Mouse (Mus musculus) forebrain, embryonic 16.5 days (tissue): ENCODE measurements around the gene Prpf8. TPM values are rescaled to one million over a fixed set of nuclear protein-coding genes. Genes with fewer than 3 reads are reported as not detected.

Source experiments
- ATAC-seq: fragments of 200-750 bp; cut with Nextera tagmentation; 2 replicates; pipeline ENCODE4 v1.8.0; 2017; ENCODE audit warnings: mild to moderate bottlenecking, moderate library complexity
- H3K27ac ChIP-seq: fragments of 300-500 bp; sonication (generic); 2 replicates; pipeline ENCODE4 v1.5.1; 2014; ENCODE audit warnings: low read length, control low read depth
- H3K27me3 ChIP-seq: fragments of 300-500 bp; sonication (generic); replicated peaks from 2 replicates; pipeline ENCODE4 v1.6.1; 2014; ENCODE audit warnings: low read length; ENCODE audit not compliant: control insufficient read depth, insufficient read depth
- H3K36me3 ChIP-seq: fragments of 300-500 bp; sonication (generic); 2 replicates; pipeline ENCODE4 v1.6.1; 2014; ENCODE audit not compliant: control insufficient read depth, insufficient read depth
- H3K4me1 ChIP-seq: fragments of 300-500 bp; sonication (generic); replicated peaks from 2 replicates; pipeline ENCODE4 v1.6.1; 2014; ENCODE audit warnings: low read length; ENCODE audit not compliant: control insufficient read depth, insufficient read depth
- H3K4me2 ChIP-seq: fragments of 300-500 bp; sonication (generic); 2 replicates; pipeline ENCODE4 v1.6.1; 2014; ENCODE audit warnings: mild to moderate bottlenecking, low read length, control low read depth
- H3K4me3 ChIP-seq: fragments of 300-500 bp; sonication (generic); replicated peaks from 2 replicates; pipeline ENCODE4 v1.5.1; 2014; ENCODE audit warnings: mild to moderate bottlenecking, low read length, control low read depth
- H3K9ac ChIP-seq: fragments of 300-500 bp; sonication (generic); replicated peaks from 2 replicates; pipeline ENCODE4 v1.6.1; 2014; ENCODE audit warnings: low read depth, low read length, control low read depth
- H3K9me3 ChIP-seq: fragments of 300-500 bp; sonication (generic); 2 replicates; pipeline ENCODE4 v1.6.1; 2016; ENCODE audit warnings: low read length; ENCODE audit not compliant: control insufficient read depth
- WGBS: fragments of 180-500 bp; shearing (Covaris S2); extraction: QIAGEN DNeasy Blood & Tissue Kit; methylation state at CpG from one replicate; pipeline ENCODE4 v1.1.7; 2014; 5-methylcytosine and 5-hydroxymethylcytosine counted together
- polyA plus RNA-seq: library from polyadenylated mRNA; unstranded; fragments of >200 nt; fragmentation: Nextera tagmentation; extraction: Ambion mirVana; gene quantifications from 2 replicates; pipeline ENCODE4 v1.2.1, GENCODE M21; 2015

Prpf8 gene
- polyA plus RNA-seq, 1 experiment from 2014 or later, result 54.8 TPM

DNA sequence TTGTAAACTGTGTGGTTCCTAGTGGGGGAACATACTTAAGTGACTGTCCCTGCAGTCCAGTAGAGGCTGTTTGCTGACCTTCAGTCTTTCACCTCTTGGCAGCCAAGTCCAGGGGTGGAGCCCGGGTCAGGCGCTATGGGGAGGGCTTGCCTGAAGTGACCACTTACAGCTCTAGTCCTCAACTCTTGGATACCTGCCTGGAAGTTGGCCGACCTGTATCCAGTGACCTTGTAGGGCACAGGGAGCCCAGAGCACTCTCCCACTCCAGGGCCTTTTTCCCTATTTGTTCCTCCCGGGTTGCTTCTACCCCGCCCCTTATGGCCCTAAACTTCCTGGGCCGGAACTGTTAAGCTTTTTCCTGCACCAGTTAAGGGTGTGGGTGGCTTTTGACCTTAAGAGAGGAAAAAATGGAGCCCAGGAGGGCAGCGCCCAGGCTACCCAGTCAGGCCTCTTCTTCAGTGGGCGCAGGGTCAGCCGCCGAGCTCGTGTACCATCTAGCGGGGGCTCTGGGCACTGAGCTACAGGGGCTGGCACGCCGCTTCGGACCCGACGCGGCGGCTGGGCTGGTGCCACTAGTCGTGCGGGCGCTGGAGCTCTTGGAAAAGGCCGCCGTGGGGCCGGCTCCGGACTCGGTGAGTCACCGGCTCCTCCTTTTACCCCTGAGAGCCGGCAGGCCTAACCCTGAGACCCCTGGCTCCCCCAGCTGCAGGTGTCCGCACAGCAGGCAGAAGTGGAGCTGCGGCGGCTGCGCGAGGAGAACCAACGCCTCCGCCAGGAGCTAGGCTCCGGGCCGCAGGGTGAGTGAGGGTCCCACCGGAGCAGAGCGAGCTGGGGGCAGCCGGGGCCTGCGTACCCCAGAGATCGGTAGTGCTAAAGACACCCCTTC is 23.4 kb downstream of the Prpf8 start, which contains the start of gene Rilp:
Gene Rilp (plus strand): TSS at position 354 of the 886 bp plus-strand sequence.
- peak within 1 kb of the TSS; percentile 68 for H3K9ac ChIP-seq
- H3K27me3 ChIP-seq, result no peaks in the 10 kb centered on the region
- peaks cover 31% of the 10 kb centered on the region for H3K36me3 ChIP-seq
- H3K9me3 ChIP-seq, result no peaks in the 10 kb centered on the region
- peak within 1 kb of the TSS; percentile 58 for H3K4me3 ChIP-seq
- H3K4me2 ChIP-seq, result peak within 1 kb of the TSS; percentile 95
- 2% methylated on average over 42 of the region's 43 CpGs for WGBS
- ATAC-seq, result peak; percentile 74
- peak within 1 kb of the TSS; percentile 74 for H3K27ac ChIP-seq
- H3K4me1 ChIP-seq, result peaks cover 15% of the 10 kb centered on the region

- WGBS, result under 1% methylated on average over 24 of the region's 24 CpGs
- H3K9ac ChIP-seq, result peak overlapping the region; percentile 68
- H3K36me3 ChIP-seq, result peaks cover 27% of the 10 kb centered on the region
- peak overlapping the region; percentile 58 for H3K4me3 ChIP-seq
- H3K27ac ChIP-seq, result peak overlapping the region; percentile 74
- H3K27me3 ChIP-seq, result no peaks in the 10 kb centered on the region
- H3K4me1 ChIP-seq, result peaks cover 15% of the 10 kb centered on the region
- ATAC-seq, result peak; percentile 86
- H3K9me3 ChIP-seq, result no peaks in the 10 kb centered on the region
- H3K4me2 ChIP-seq, result peak overlapping the region; percentile 95
These were observed 24.0 kb downstream of the Prpf8 start for GRCm38 (mm10) chr11:75510627-75510993.

DNA sequence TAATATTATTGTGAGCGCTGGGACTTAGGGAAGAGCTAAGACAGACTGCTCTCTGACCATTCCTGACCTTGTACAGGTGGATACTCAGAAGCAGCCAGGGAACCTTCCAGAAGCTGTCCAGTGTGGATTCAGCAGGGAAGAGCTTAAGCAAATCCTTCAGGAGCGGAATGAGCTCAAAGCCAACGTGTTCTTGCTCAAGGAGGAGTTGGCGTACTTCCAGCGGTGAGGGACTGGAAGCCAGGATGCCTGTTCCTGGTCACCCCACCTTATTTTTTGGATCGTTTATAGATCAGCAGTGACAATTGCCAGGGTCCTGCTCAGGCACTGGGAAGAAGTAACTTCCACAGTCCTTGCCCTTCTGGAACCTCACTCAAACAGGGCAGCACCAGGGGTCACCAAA is 24.6 kb downstream of the Prpf8 start:
- Histone ChIP-seq H3K36me3 (peaks cover 23% of the 10 kb centered on the region), H3K27me3 (no peaks in the 10 kb centered on the region), H3K4me2 (no peak overlapping the region), H3K9ac (no peak overlapping the region), H3K27ac (no peak overlapping the region), H3K4me1 (peaks cover 15% of the 10 kb centered on the region), H3K4me3 (no peak overlapping the region), H3K9me3 (no peaks in the 10 kb centered on the region)
- no peak for ATAC-seq
- WGBS, result 79% methylated on average over 6 of the region's 6 CpGs

DNA sequence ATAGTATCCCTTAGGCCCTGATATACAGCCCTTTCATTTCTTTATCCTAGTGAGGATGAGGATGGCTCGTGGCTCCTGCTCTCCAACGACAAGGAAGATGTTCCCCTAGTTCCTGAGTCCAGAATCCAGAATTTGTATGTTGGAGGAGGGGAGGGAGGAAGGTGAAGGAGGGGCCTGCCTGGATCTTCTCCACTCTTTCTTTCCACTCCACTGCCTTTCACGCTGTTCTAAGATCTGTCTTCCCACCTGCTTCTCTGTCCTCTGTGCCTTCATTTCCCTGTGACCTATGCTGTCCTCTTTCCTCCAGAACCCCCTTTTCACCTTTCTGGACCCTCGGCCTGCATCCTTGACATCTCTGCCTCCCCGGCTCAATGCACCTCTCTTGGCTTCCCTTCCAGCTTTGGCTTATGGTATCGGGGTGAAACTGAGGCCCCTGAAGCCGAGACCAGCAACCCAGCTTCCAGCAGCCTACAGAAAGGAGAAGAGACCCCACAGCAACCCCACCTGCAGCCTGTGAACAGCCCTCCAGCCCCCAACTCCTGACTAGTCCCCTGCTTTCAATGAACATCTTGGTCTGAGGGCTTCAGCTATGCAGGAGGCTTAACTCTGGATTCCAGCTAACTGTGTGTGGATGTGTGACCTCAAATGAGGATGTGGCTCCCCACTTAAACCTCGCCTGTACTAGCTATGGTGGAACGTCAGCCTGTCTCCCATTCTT is 25.8 kb downstream of the Prpf8 start:
- H3K27ac ChIP-seq, result no peak overlapping the region
- 79% methylated on average over 9 of the region's 9 CpGs for WGBS
- no peak for ATAC-seq

DNA sequence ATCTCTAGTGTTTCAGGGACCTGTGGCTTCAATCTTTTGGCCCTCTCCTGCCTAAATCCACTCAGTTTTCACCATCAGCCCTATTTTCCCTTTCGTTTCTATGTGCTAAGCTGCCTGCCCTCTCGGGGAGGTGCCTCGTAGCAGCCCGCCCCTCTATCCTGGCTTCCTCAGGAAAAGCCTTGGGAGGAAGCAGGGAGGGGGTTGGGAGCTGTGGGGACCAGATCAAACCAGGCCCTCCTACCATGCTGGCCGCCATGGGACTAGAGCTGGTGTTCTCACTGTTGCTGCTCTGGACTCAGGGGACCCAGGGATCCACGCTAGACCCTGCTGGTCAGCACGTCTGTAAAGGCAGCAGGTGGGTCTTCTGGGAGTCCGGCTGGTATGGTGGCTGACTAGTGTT is 26.7 kb downstream of the Prpf8 start, which contains the start of gene Scarf1:
Gene Scarf1 (plus strand): TSS at position 205 of the 400 bp plus-strand sequence.
- Histone ChIP-seq H3K4me3 (no peak within 1 kb of the TSS), H3K27ac (no peak within 1 kb of the TSS), H3K9me3 (no peaks in the 10 kb centered on the region), H3K4me2 (no peak within 1 kb of the TSS), H3K27me3 (no peaks in the 10 kb centered on the region), H3K4me1 (peaks cover 15% of the 10 kb centered on the region), H3K9ac (no peak within 1 kb of the TSS), H3K36me3 (peaks cover 11% of the 10 kb centered on the region)
- WGBS, result 53% methylated on average over 8 of the region's 8 CpGs
- no peak for ATAC-seq

More for the DNA sequence above, 25.8 kb downstream of the Prpf8 start:
- Histone ChIP-seq H3K9ac (no peak overlapping the region), H3K4me3 (no peak overlapping the region), H3K4me1 (peaks cover 15% of the 10 kb centered on the region), H3K9me3 (no peaks in the 10 kb centered on the region), H3K4me2 (no peak overlapping the region), H3K36me3 (peaks cover 18% of the 10 kb centered on the region), H3K27me3 (no peaks in the 10 kb centered on the region)

GRCm38 (mm10) chr11:75515186-75515585 is 28.6 kb downstream of the Prpf8 start:
- no peak overlapping the region for H3K4me3 ChIP-seq
- H3K9me3 ChIP-seq, result no peaks in the 10 kb centered on the region
- no peak for ATAC-seq
- peaks cover 6% of the 10 kb centered on the region for H3K4me1 ChIP-seq
- no peaks in the 10 kb centered on the region for H3K36me3 ChIP-seq
- H3K27me3 ChIP-seq, result no peaks in the 10 kb centered on the region
- WGBS, result 93% methylated on average over 25 of the region's 25 CpGs
- no peak overlapping the region for H3K27ac ChIP-seq
- no peak overlapping the region for H3K4me2 ChIP-seq
- H3K9ac ChIP-seq, result no peak overlapping the region

DNA sequence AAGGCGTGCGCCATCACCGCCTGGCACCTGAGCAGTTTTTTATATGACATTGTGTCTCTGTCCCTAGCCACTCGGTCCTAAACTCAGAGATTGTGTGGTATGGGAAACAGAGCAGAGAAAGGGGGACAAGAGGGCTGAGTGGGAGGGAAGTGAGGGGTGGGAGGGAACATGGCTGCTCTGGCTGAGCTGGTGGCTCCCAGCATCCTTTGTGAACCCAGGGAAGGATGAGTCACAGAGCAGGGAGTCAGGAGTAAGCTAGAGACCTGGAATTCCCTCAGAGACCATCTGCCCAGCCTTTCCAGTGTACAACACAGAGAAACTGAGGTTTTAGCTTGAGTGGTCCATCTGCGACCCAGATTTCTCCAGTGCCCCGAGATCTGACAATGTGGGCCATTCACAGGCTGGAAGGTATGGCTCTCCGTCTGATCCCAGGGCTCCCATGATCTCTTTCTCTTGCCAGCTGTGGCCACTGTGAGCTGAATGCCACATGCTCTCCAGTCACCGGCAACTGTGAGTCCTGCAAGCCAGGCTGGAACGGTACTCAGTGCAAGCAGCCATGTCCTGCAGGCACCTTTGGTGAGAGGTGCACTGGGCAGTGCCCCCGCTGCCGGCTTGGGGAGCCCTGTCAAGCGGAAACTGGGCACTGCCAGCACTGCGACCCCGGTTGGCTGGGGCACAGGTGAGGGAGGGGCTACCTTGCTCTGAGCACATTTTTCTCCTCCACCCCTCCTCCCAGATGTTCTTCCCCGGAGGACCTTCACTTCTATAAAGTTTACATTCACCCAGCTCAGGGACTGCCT is 33.4 kb downstream of the Prpf8 start:
- 79% methylated on average over 15 of the region's 15 CpGs for WGBS
- no peaks in the 10 kb centered on the region for H3K36me3 ChIP-seq
- no peak overlapping the region for H3K9ac ChIP-seq
- ATAC-seq, result no peak
- no peaks in the 10 kb centered on the region for H3K4me1 ChIP-seq
- no peak overlapping the region for H3K4me3 ChIP-seq
- H3K9me3 ChIP-seq, result no peaks in the 10 kb centered on the region
- H3K27ac ChIP-seq, result no peak overlapping the region
- no peaks in the 10 kb centered on the region for H3K27me3 ChIP-seq
- no peak overlapping the region for H3K4me2 ChIP-seq

- no peak overlapping the region for H3K27ac ChIP-seq
- H3K36me3 ChIP-seq, result no peaks in the 10 kb centered on the region
- no peak overlapping the region for H3K4me3 ChIP-seq
- H3K4me2 ChIP-seq, result no peak overlapping the region
- 81% methylated on average over 4 of the region's 4 CpGs for WGBS
- no peak for ATAC-seq
- H3K4me1 ChIP-seq, result no peaks in the 10 kb centered on the region
- H3K27me3 ChIP-seq, result no peaks in the 10 kb centered on the region
- no peaks in the 10 kb centered on the region for H3K9me3 ChIP-seq
- H3K9ac ChIP-seq, result no peak overlapping the region
These were observed 35.0 kb downstream of the Prpf8 start for GRCm38 (mm10) chr11:75521609-75522008.

- no peaks in the 10 kb centered on the region for H3K36me3 ChIP-seq
- no peak for ATAC-seq
- WGBS, result 96% methylated on average over 2 of the region's 2 CpGs
These were observed 36.2 kb downstream of the Prpf8 start for GRCm38 (mm10) chr11:75522793-75523192.

More at GRCm38 (mm10) chr11:75522793-75523192, 36.2 kb downstream of the Prpf8 start:
- Histone ChIP-seq H3K27ac (no peak overlapping the region), H3K4me3 (no peak overlapping the region), H3K4me1 (no peaks in the 10 kb centered on the region), H3K9me3 (no peaks in the 10 kb centered on the region), H3K4me2 (no peak overlapping the region), H3K9ac (no peak overlapping the region), H3K27me3 (no peaks in the 10 kb centered on the region)
